Mouse (Mus musculus) cerebellum, adult 9-11 months (tissue): ENCODE measurements around the gene Rnf208.
"Not testable (repeated sequence)": the region's sequence is repeated elsewhere in the genome, so short reads cannot be mapped to it uniquely, and the experiment has no call there.

Experiments used
- DNase-seq: peaks from one replicate; pipeline ENCODE4 v3.0.0; 2022

The Rnf208 gene

GRCm38 (mm10) chr2:25246183-25247072 lies 4.4 kb downstream of the Rnf208 start, which contains the start of gene AL732309.1:
Gene AL732309.1 (minus strand): TSS chr2:25246863.
- peak; percentile 80 for DNase-seq

GRCm38 (mm10) chr2:25252331-25252730 lies 10.3 kb downstream of the Rnf208 start:
- DNase-seq, result no peak

GRCm38 (mm10) chr2:25255284-25255779 lies 13.3 kb downstream of the Rnf208 start, which contains the start of gene Tmem203:
Gene Tmem203 (plus strand): TSS chr2:25255439.
- peak; percentile 86 for DNase-seq

GRCm38 (mm10) chr2:25256443-25257109 lies 14.5 kb downstream of the Rnf208 start:
- DNase-seq, result not testable (repeated sequence)

- not testable (repeated sequence) for DNase-seq
These were observed 15.2 kb downstream of the Rnf208 start for GRCm38 (mm10) chr2:25257250-25257649.

GRCm38 (mm10) chr2:25258887-25259286 lies 16.8 kb downstream of the Rnf208 start:
- DNase-seq, result no peak

GRCm38 (mm10) chr2:25261870-25262269 lies 19.8 kb downstream of the Rnf208 start:
- DNase-seq, result no peak

GRCm38 (mm10) chr2:25262291-25262767 lies 20.3 kb downstream of the Rnf208 start, which contains the start of gene Tprn:
Gene Tprn (plus strand): TSS chr2:25262618.
- DNase-seq, result peak; percentile 99

GRCm38 (mm10) chr2:25262795-25263622 lies 21.0 kb downstream of the Rnf208 start:
- peak; percentile 87 for DNase-seq

- peak; percentile 79 for DNase-seq
These were observed 21.7 kb downstream of the Rnf208 start for GRCm38 (mm10) chr2:25263623-25264285.

- peak; percentile 67 for DNase-seq
These were observed 22.2 kb downstream of the Rnf208 start for GRCm38 (mm10) chr2:25264286-25264660.

GRCm38 (mm10) chr2:25264851-25265250 lies 22.8 kb downstream of the Rnf208 start:
- peak; percentile 95 for DNase-seq

GRCm38 (mm10) chr2:25265897-25266656 lies 24.0 kb downstream of the Rnf208 start:
- peak; percentile 99 for DNase-seq

GRCm38 (mm10) chr2:25266720-25267119 lies 24.7 kb downstream of the Rnf208 start:
- peak; percentile 88 for DNase-seq

GRCm38 (mm10) chr2:25267241-25267640 lies 25.2 kb downstream of the Rnf208 start:
- DNase-seq, result peak; percentile 81

GRCm38 (mm10) chr2:25267746-25268309 lies 25.8 kb downstream of the Rnf208 start:
- DNase-seq, result peak; percentile 72

GRCm38 (mm10) chr2:25271827-25272511 lies 29.9 kb downstream of the Rnf208 start, which contains the start of the genes Ssna1 and Anapc2:
Gene Ssna1 (minus strand): TSS chr2:25272438.
Gene Anapc2 (plus strand): TSS chr2:25272478.
- peak; percentile 97 for DNase-seq

GRCm38 (mm10) chr2:25272515-25272914 lies 30.5 kb downstream of the Rnf208 start:
- DNase-seq, result no peak

GRCm38 (mm10) chr2:25273010-25273409 lies 31.0 kb downstream of the Rnf208 start:
- DNase-seq, result no peak
